Mouse (Mus musculus): Measurements from ENCODE around the gene Enthd1. TPM values are rescaled to one million over a fixed set of nuclear protein-coding genes. Genes with fewer than 3 reads are reported as not detected.

Gene Enthd1
- not detected in 2 replicates for polyA plus RNA-seq (2015; fragmentation: Nextera tagmentation; extraction: Ambion mirVana)

DNA sequence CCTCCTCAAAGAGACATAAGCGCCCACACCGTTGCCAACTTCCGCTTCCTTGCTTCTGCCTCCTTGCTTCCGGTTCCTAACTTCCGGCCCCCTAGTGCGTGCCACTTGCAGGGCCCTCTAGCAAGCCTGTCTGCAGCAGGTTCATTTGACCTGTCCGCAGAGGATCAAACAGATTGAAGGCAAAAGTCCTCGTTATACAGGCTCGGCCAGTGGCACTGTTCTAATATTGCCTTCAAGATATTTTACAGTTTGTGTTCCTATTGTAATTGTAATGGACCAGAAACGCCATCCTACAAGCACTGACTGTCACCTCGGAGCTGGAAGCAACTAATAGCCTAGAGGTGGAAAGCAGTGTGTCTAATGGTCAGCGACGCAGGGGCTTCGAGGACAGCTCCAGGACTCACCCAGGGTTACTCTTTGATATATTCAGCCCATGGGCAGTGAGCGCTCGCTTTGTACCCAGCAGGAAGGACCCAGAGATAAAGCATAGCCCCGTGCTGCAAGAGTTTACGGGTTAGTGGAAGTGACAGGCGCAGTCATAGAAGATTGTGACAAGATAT lies at the start of gene Enthd1:
Enthd1 (minus strand) TSS at position 51 of the 560 bp plus-strand sequence.
- Histone ChIP-seq H3K4me3 (ENCODE audit: low read length) (no peak within 1 kb of the TSS), H3K9ac (ENCODE audit: low read length) (no peak within 1 kb of the TSS), H3K36me3 (ENCODE audit: control insufficient read depth, insufficient read depth) (no peaks in the 10 kb centered on the region), H3K4me2 (ENCODE audit: low read depth, low read length) (no peak within 1 kb of the TSS), H3K9me3 (replicated peaks; ENCODE audit: control insufficient read depth, low read length) (no peaks in the 10 kb centered on the region), H3K27ac (ENCODE audit: low read length) (no peak within 1 kb of the TSS), H3K4me1 (ENCODE audit: control insufficient read depth, insufficient read depth, low read length) (peaks cover 7% of the 10 kb centered on the region), H3K27me3 (ENCODE audit: control insufficient read depth, insufficient read depth, low read length) (peaks cover 2% of the 10 kb centered on the region; the same call in 1 of the 2 replicates)
- no peak for ATAC-seq (replicated peaks; ENCODE audit: extremely low read depth, insufficient read depth, low FRiP score)
- 74% methylated on average over 19 of the region's 19 CpGs for WGBS

DNA sequence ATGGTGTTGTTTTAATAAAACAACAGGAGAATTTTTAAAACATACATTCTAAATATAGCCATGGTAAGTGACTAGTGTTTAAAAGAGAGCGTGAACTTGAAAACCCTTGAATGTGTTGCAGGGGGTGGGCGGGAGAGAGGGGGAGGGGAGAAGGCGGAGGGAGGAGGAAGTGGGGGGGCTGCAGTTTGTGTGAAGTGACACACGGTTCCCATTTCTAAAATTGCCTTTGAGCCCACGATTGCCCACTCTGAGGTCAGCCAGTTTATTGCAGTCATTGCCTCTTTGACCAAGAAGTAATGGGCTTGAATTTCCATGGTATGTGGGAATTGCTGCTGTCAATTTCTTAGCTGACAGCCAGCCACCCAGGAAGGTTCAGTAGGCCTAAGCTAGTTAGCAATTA lies 48.9 kb upstream of the Enthd1 start:
- Histone ChIP-seq H3K36me3 (ENCODE audit: control insufficient read depth, insufficient read depth) (no peaks in the 10 kb centered on the region), H3K4me1 (ENCODE audit: control insufficient read depth, insufficient read depth, low read length) (0 out of 2 replicates have a peak, but pooled peaks cover 3% of the 10 kb centered on the region), H3K9me3 (replicated peaks; ENCODE audit: control insufficient read depth, low read length) (no peaks in the 10 kb centered on the region), H3K4me2 (ENCODE audit: low read depth, low read length) (no peak overlapping the region), H3K4me3 (ENCODE audit: low read length) (no peak overlapping the region), H3K27ac (ENCODE audit: low read length) (peak overlapping the region; percentile 9; the same call in 1 of the 2 replicates), H3K9ac (ENCODE audit: low read length) (no peak overlapping the region), H3K27me3 (ENCODE audit: control insufficient read depth, insufficient read depth, low read length) (peaks cover 6% of the 10 kb centered on the region)
- ATAC-seq (replicated peaks; ENCODE audit: extremely low read depth, insufficient read depth, low FRiP score) = no peak
- 62% methylated on average over 5 of the region's 5 CpGs for WGBS

DNA sequence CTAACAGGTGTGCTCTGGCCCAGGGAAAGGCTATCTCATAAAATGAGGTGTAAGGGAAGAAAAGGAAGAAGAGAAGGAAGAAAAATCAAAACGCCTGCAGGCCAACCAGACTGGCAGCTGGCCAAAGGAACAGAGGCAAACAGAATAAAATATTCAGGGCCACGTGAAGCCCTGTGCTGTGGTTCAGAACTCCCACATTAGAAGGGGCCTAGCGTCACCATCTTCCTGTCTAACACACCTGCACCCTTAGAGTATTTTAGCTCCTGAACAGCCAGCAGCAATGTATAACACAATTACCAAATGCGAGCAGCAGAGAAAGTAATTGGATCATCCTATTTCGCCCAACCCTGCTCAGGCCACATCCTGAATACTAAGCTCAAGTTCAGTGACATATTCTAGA lies 46.5 kb upstream of the Enthd1 start:
- 63% methylated on average over 5 of the region's 5 CpGs for WGBS
- H3K4me2 ChIP-seq (ENCODE audit: low read depth, low read length) = no peak overlapping the region
- no peaks in the 10 kb centered on the region for H3K9me3 ChIP-seq (replicated peaks; ENCODE audit: control insufficient read depth, low read length)
- no peak overlapping the region for H3K4me3 ChIP-seq (ENCODE audit: low read length)
- H3K27me3 ChIP-seq (ENCODE audit: control insufficient read depth, insufficient read depth, low read length) = peaks cover 1% of the 10 kb centered on the region
- H3K9ac ChIP-seq (ENCODE audit: low read length) = no peak overlapping the region
- no peaks in the 10 kb centered on the region for H3K36me3 ChIP-seq (ENCODE audit: control insufficient read depth, insufficient read depth)
- 0 out of 2 replicates have a peak, but pooled peaks cover 3% of the 10 kb centered on the region for H3K4me1 ChIP-seq (ENCODE audit: control insufficient read depth, insufficient read depth, low read length)
- no peak for ATAC-seq (replicated peaks; ENCODE audit: extremely low read depth, insufficient read depth, low FRiP score)
- 0 out of 2 replicates have a peak overlapping the region, but pooled peaks have one; percentile 4 for H3K27ac ChIP-seq (ENCODE audit: low read length)

DNA sequence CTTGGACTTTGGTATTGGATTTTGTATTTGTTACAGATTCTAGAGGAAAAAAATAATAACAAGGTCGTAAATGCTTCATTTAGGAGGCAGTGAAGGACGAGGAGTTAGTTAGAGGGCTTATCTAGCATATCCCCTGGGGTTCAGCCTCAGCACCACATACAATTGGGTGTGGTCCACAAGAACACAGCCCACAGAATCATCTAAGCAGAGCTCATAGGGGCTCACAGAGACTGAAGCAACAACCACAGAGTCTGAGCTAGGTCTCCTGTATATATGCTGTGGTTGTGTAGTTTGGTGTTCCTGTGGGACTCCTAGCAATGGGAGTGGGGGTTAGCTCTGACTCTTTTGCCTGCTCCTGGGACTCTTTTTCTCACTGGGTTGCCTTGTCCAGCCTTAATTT lies 45.4 kb upstream of the Enthd1 start:
- Histone ChIP-seq H3K27me3 (ENCODE audit: control insufficient read depth, insufficient read depth, low read length) (no peaks in the 10 kb centered on the region), H3K9ac (ENCODE audit: low read length) (no peak overlapping the region), H3K9me3 (replicated peaks; ENCODE audit: control insufficient read depth, low read length) (no peaks in the 10 kb centered on the region), H3K36me3 (ENCODE audit: control insufficient read depth, insufficient read depth) (no peaks in the 10 kb centered on the region), H3K27ac (ENCODE audit: low read length) (no peak overlapping the region), H3K4me3 (ENCODE audit: low read length) (no peak overlapping the region), H3K4me1 (ENCODE audit: control insufficient read depth, insufficient read depth, low read length) (no peaks in the 10 kb centered on the region), H3K4me2 (ENCODE audit: low read depth, low read length) (no peak overlapping the region)
- no peak for ATAC-seq (replicated peaks; ENCODE audit: extremely low read depth, insufficient read depth, low FRiP score)
- 70% methylated on average over 2 of the region's 2 CpGs for WGBS

DNA sequence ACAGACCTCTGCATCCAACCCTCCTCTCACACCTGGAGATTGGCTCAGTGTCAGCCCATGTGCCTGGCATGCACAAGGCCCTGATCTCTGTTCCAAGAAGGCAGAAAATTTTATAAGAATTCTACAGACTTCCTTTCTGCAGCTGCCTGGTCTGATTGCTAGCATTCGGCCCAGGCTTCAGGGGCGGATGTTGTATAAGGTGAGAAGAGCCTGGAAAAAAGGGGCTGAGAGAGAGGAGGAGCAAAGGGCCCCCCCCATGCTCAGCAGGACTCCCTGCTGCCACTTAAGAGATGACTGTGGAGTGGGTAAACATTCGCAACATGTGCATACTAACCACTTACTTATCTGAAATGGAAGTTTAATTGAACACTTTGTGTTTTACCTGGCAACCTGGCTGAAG lies 43.0 kb upstream of the Enthd1 start:
- no peak overlapping the region for H3K4me2 ChIP-seq (ENCODE audit: low read depth, low read length)
- WGBS = 69% methylated on average over 3 of the region's 3 CpGs
- no peaks in the 10 kb centered on the region for H3K9me3 ChIP-seq (replicated peaks; ENCODE audit: control insufficient read depth, low read length)
- no peaks in the 10 kb centered on the region for H3K36me3 ChIP-seq (ENCODE audit: control insufficient read depth, insufficient read depth)
- H3K4me1 ChIP-seq (ENCODE audit: control insufficient read depth, insufficient read depth, low read length) = no peaks in the 10 kb centered on the region
- no peak for ATAC-seq (replicated peaks; ENCODE audit: extremely low read depth, insufficient read depth, low FRiP score)
- H3K9ac ChIP-seq (ENCODE audit: low read length) = no peak overlapping the region
- no peak overlapping the region for H3K4me3 ChIP-seq (ENCODE audit: low read length)
- no peaks in the 10 kb centered on the region for H3K27me3 ChIP-seq (ENCODE audit: control insufficient read depth, insufficient read depth, low read length)
- H3K27ac ChIP-seq (ENCODE audit: low read length) = peak overlapping the region; percentile 6

DNA sequence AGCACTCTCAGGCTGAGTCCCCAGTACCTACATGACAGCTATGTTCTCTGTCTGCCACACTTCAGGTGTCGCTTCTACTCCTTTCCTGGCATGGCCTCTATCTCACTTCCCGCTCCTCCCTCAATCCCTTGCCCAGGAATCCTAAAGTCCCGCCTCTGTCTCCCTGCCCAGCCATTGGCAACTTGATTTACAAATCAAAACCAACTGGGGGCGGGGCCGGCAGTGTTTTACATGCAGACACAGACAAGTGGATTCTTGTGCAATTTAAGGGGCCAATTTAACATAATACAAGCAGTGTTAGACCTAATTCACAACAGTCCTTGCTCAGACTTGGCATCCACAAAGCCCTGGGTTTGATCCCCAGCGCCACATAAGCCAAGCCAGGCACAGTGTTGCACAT lies 39.1 kb upstream of the Enthd1 start:
- WGBS = 84% methylated on average over 6 of the region's 6 CpGs
- no peaks in the 10 kb centered on the region for H3K9me3 ChIP-seq (replicated peaks; ENCODE audit: control insufficient read depth, low read length)
- no peak overlapping the region for H3K27ac ChIP-seq (ENCODE audit: low read length)
- H3K4me2 ChIP-seq (ENCODE audit: low read depth, low read length) = no peak overlapping the region
- no peaks in the 10 kb centered on the region for H3K27me3 ChIP-seq (ENCODE audit: control insufficient read depth, insufficient read depth, low read length)
- H3K4me3 ChIP-seq (ENCODE audit: low read length) = no peak overlapping the region
- no peak for ATAC-seq (replicated peaks; ENCODE audit: extremely low read depth, insufficient read depth, low FRiP score)
- peaks cover 8% of the 10 kb centered on the region; the same call in 1 of the 2 replicates for H3K4me1 ChIP-seq (ENCODE audit: control insufficient read depth, insufficient read depth, low read length)
- no peaks in the 10 kb centered on the region for H3K36me3 ChIP-seq (ENCODE audit: control insufficient read depth, insufficient read depth)
- no peak overlapping the region for H3K9ac ChIP-seq (ENCODE audit: low read length)

DNA sequence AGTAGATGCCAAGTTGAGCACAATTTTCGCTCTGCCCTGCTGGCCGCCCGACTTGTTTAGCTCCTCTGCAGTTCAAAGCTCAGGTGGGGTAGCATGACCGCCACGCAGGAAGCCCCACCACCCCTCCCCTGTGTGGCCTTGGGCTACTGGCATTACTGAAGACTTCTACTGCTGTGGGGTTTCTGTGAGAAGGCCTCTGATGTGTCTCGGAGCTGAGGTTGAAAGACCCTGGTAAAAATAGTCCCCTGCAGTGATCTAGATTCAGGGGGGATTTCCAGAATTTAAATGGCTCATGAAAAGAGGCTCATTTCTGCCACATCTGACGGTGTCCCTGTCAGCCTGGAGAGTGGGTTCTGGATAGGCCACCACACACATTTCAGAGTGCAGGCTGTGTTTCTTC lies 37.5 kb upstream of the Enthd1 start:
- Histone ChIP-seq H3K27me3 (ENCODE audit: control insufficient read depth, insufficient read depth, low read length) (no peaks in the 10 kb centered on the region), H3K4me1 (ENCODE audit: control insufficient read depth, insufficient read depth, low read length) (peaks cover 8% of the 10 kb centered on the region; the same call in 1 of the 2 replicates), H3K27ac (ENCODE audit: low read length) (no peak overlapping the region), H3K9ac (ENCODE audit: low read length) (no peak overlapping the region), H3K9me3 (replicated peaks; ENCODE audit: control insufficient read depth, low read length) (no peaks in the 10 kb centered on the region), H3K36me3 (ENCODE audit: control insufficient read depth, insufficient read depth) (no peaks in the 10 kb centered on the region), H3K4me3 (ENCODE audit: low read length) (no peak overlapping the region), H3K4me2 (ENCODE audit: low read depth, low read length) (no peak overlapping the region)
- ATAC-seq (replicated peaks; ENCODE audit: extremely low read depth, insufficient read depth, low FRiP score) = no peak
- whole genome bisulfite sequencing = 74% methylated on average over 7 of the region's 7 CpGs

DNA sequence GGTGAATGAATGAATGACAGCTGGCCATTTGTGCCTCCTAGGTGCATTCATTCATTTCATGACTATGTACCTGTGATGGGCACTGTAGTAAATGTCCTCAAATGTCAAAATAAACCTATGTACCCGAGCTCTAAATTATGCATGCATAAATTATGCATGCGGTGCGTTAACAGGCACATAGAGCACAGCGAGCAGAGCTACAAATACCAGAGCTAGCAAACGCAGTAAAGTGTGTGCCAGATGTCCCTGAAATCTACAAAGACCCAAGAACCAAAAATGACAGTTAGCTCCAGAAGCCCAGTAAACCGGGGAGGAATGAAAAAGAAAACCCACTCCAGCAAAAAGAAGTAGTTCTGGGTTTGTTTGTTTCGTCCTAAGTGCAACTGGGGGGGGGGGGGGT lies 36.5 kb upstream of the Enthd1 start:
- Histone ChIP-seq H3K9ac (ENCODE audit: low read length) (no peak overlapping the region), H3K27ac (ENCODE audit: low read length) (no peak overlapping the region), H3K36me3 (ENCODE audit: control insufficient read depth, insufficient read depth) (no peaks in the 10 kb centered on the region), H3K4me3 (ENCODE audit: low read length) (no peak overlapping the region), H3K4me2 (ENCODE audit: low read depth, low read length) (no peak overlapping the region), H3K9me3 (replicated peaks; ENCODE audit: control insufficient read depth, low read length) (no peaks in the 10 kb centered on the region), H3K27me3 (ENCODE audit: control insufficient read depth, insufficient read depth, low read length) (no peaks in the 10 kb centered on the region), H3K4me1 (ENCODE audit: control insufficient read depth, insufficient read depth, low read length) (peaks cover 8% of the 10 kb centered on the region; the same call in 1 of the 2 replicates)
- no peak for ATAC-seq (replicated peaks; ENCODE audit: extremely low read depth, insufficient read depth, low FRiP score)
- WGBS = 75% methylated on average over 7 of the region's 7 CpGs

DNA sequence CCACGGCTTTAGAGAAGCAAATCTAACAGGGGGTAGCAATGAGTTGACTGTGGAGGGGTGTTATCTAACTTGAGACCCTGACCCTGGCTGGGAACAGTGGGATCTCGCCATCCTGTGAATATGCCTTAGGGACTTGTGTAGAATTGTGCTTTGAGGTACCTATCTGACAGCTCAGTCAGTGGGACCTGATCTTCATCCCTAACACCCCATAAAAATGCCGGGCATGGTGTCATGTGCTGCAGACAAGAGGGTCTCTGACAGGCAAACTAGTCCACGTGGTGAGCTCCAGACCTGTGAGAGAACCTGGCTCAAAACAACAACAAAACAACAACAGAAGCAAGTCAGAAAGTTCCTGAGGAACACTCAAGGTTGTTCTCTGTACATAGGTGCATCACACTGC lies 34.9 kb upstream of the Enthd1 start:
- no peak for ATAC-seq (replicated peaks; ENCODE audit: extremely low read depth, insufficient read depth, low FRiP score)
- no peak overlapping the region for H3K4me3 ChIP-seq (ENCODE audit: low read length)
- peaks cover 8% of the 10 kb centered on the region; the same call in 1 of the 2 replicates for H3K4me1 ChIP-seq (ENCODE audit: control insufficient read depth, insufficient read depth, low read length)
- H3K27me3 ChIP-seq (ENCODE audit: control insufficient read depth, insufficient read depth, low read length) = no peaks in the 10 kb centered on the region
- H3K27ac ChIP-seq (ENCODE audit: low read length) = no peak overlapping the region
- H3K36me3 ChIP-seq (ENCODE audit: control insufficient read depth, insufficient read depth) = no peaks in the 10 kb centered on the region
- H3K9ac ChIP-seq (ENCODE audit: low read length) = no peak overlapping the region
- H3K9me3 ChIP-seq (replicated peaks; ENCODE audit: control insufficient read depth, low read length) = no peaks in the 10 kb centered on the region
- H3K4me2 ChIP-seq (ENCODE audit: low read depth, low read length) = no peak overlapping the region
- 44% methylated on average over 4 of the region's 4 CpGs for WGBS

Measured in heart, embryonic 16.5 days (tissue).